Mouse (Mus musculus): Measurements from ENCODE around the gene 2810408A11Rik.
"Not testable (repeated sequence)": the region's sequence is repeated elsewhere in the genome, so short reads cannot be mapped to it uniquely, and the experiment has no call there.

Gene 2810408A11Rik

GRCm38 (mm10) chr11:69931769-69932168 lies 31.0 kb upstream of the 2810408A11Rik start:
- DNase-seq (ENCODE audit: low spot score in 2 of 2), result no peak

- DNase-seq (ENCODE audit: low spot score in 2 of 2), result no peak
Observed at GRCm38 (mm10) chr11:69930967-69931537, 30.3 kb upstream of the 2810408A11Rik start.

- not testable (repeated sequence) for DNase-seq (ENCODE audit: low spot score in 2 of 2)
Observed at GRCm38 (mm10) chr11:69930176-69930575, 29.4 kb upstream of the 2810408A11Rik start.

DNA sequence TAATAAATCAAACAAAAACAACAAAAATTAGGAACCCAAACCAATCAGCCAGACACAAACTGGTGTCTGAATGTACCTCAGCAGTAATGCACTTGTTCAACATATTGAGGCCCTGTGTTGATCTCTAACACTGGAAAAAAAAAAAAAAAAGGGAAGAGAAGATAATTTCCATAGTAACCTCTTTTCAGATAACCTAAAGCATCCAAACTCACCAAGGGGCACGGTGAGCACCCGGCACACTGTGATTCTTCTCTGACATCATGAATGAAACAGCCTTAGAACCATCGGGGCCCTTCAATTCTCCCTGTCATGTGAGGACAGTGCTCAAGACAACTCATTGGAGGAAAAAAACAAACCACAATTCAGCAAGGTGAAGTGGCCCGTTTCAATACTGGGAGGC lies 28.9 kb upstream of the 2810408A11Rik start:
- DNase-seq (ENCODE audit: low spot score in 2 of 2), result no peak

GRCm38 (mm10) chr11:69927501-69927900 lies 26.7 kb upstream of the 2810408A11Rik start:
- no peak for DNase-seq (ENCODE audit: low spot score in 2 of 2)

GRCm38 (mm10) chr11:69922796-69923195 lies 22.0 kb upstream of the 2810408A11Rik start:
- no peak for DNase-seq (ENCODE audit: low spot score in 2 of 2)

DNA sequence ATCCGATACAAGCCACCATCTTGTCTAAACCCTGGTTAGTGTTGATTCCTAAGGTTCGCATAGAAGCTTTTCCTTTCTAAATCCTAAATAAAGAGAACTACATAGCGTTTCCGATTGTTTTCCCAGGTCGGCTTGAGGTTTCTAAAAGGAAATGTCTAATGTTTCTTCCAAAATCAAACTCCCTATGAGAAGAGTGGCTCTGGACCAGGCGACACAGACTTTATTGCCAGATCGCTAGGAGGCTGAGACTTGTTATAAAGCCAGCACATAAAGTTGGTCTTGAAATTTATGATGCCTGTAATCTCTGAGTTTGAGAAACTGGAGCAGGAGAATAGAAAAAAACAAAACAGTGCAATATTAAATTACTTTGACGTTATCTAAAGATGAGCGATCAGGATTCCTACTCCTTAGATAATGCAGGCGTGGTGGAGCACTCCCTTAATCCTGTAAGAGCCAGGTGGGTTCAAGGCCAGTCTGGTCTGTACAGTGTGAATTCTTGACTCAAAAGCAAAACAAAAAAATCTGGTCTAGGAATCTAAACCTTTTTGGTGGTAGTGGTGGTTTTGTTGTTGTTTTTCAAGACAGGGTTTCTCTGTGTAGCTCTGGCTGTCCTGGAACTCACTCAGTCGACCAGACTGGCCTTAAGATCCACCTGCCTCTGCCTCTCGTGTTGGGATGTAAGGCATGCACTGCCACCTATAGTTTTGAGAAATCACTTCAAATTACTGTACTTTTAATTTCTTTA lies 21.4 kb upstream of the 2810408A11Rik start:
- no peak for DNase-seq (ENCODE audit: low spot score in 2 of 2)

DNA sequence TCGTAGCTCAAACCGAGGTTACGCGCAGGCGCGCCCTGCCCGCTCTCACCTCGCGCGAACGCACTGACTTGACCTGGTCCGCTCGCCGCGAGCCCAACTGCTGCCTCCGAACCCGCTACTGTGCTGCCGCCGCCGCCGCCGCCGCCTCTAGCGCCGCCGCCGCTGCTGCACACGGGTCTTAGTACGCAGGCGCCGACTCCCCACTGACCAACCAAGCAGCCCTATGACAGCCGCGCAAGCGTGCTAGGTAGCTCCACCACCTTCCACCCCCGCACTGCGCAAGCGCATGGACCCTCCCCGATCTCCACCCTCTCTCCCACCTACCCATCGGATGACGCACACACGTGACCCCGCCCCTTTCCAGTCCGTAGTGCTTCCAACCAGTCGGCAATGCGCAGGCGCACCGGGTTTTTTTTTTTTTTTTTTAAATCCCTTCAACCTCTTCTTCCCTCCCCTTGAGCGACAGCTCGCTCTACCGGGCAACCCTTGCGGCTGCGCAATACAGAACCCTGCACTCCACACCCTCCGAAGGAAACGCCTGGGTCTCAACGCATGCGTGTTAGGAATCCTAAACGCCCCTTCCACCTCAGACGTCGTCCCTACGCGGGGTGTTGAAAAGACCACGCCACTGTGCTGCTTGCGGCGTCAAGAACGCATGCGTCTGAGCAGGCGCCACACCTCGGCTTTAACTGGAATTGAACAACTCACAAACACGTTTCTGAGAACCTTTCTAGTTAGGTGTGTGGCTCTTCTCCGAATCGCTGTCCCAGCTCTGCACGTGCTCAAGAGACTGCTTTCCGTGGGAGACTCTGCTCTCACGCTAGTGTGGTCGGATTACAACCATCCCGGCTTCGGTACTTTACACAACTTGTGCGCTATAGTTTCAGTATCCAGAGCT lies 20.6 kb upstream of the 2810408A11Rik start, which contains the start of gene Eif5a:
Gene Eif5a (minus strand): TSS at position 845 of the 898 bp plus-strand sequence.
- DNase-seq (ENCODE audit: low spot score in 2 of 2), result peak; percentile 100

DNA sequence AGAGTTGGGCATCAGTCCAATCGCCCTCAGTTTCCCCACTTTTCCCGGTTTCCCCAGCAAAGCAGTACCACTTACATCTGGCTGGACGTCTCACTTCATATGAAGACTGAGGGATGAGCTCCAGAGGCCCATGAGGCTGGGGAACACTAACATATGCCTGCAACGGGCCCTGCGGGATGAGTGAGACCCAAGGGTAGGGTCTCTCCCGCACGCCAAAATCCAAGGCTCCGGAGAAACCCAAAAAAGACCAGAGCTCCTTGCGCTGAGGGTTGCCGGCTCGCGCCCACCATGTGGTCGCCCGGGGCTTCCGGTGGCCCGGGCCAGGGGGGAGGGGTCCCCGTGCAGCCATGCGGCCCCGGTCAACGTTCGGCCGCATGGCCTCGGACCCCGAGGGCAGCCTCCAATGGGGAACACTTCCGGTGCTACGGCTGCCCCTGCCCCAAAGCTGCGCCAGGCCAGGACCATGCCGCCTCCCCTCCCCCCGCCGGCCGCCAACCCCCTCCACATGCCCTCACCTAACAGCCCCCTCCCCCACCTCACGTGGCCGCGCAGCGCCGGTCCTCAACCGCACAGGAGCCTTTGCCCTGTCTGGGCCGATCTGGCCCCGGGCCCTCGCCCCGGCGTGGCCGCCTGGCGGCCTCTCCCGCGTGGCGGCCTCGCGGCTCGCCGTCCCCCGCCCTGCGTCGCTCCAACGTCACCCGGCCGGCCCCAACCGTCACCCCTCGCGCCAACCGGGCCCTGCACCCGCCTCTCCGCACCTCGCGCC lies 19.7 kb upstream of the 2810408A11Rik start:
- no peak for DNase-seq (ENCODE audit: low spot score in 2 of 2)

DNA sequence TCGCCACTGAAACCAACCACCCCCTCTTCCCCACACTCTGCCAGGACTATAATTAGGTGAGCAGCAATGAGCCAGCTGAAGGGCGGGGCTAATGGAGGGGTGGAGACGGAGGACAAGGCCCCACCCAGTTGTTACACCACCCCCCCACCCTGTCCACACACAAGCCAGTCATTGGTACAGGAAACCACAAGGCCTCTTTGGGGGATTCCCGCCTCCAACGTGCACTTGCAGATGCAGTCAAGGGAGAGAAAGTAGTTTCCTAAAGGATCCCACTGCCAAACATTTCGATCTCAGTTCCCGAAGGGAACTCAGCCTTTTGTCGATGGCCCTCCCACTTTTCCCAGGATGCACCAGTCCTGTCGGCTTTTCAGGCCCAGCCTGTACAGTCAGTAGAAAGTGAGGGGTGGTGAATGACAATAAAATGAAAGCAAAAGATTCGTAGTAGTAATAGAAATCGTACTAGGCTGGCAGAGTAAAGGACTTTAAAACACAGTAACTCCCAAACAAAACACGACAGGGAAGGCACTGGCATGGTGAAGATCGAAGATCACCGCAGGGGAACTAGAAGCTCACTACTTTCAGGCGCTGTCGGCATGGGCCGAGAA lies 19.0 kb upstream of the 2810408A11Rik start:
- DNase-seq (ENCODE audit: low spot score in 2 of 2), result peak in 1 of 2 experiments; percentile 45

GRCm38 (mm10) chr11:69919053-69919452 lies 18.3 kb upstream of the 2810408A11Rik start:
- DNase-seq (ENCODE audit: low spot score in 2 of 2), result no peak

- DNase-seq (ENCODE audit: low spot score in 2 of 2), result no peak
Observed at GRCm38 (mm10) chr11:69918118-69918517, 17.3 kb upstream of the 2810408A11Rik start.

- no peak for DNase-seq (ENCODE audit: low spot score in 2 of 2)
Observed at GRCm38 (mm10) chr11:69917379-69917948, 16.7 kb upstream of the 2810408A11Rik start.

- not testable (repeated sequence) for DNase-seq (ENCODE audit: low spot score in 2 of 2)
Observed at GRCm38 (mm10) chr11:69916652-69917378, 16.0 kb upstream of the 2810408A11Rik start.

GRCm38 (mm10) chr11:69915667-69916627 lies 15.2 kb upstream of the 2810408A11Rik start:
- no peak for DNase-seq (ENCODE audit: low spot score in 2 of 2)

DNA sequence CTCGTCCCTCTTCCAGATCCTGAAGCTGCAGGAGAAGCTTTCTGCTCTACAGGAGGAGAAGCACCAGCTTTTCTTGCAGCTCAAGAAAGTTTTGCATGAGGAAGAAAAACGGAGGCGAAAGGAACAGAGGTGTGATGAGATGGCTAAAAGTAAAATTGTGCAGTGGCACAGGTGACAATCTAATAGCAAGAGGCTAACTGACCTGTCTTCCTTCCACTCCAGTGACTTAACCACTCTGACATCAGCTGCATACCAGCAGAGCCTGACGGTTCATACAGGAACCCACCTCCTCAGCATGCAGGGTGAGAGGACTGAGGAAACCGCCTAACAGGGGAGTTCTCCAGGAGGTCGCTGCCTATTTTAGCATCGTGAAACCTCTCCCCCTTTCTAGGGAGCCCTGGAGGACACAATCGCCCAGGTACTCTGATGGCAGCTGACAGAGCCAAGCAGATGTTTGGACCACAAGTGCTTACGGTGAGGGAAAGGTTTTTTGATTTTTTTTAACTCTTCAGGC lies 14.2 kb upstream of the 2810408A11Rik start:
- DNase-seq (ENCODE audit: low spot score in 2 of 2), result no peak

DNA sequence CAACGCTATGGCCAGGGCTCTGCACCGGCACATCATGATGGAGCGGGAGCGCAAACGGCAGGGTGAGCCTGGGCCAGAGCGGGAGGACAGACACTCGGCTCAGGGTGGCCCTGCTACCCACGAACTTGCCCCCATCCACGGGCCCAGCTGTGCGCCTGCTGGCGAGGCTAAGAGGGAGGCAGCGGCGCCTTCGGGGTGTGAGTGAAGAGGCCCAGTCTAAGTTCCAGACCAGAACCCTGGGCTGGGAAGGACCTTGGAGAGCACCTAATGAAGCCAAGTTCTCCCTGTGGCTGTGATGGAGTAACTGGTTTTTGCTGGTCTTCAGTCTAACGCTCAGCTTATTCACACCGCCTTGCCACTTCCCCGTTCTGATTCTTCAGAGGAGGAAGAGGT lies 13.6 kb upstream of the 2810408A11Rik start:
- DNase-seq (ENCODE audit: low spot score in 2 of 2), result no peak

DNA sequence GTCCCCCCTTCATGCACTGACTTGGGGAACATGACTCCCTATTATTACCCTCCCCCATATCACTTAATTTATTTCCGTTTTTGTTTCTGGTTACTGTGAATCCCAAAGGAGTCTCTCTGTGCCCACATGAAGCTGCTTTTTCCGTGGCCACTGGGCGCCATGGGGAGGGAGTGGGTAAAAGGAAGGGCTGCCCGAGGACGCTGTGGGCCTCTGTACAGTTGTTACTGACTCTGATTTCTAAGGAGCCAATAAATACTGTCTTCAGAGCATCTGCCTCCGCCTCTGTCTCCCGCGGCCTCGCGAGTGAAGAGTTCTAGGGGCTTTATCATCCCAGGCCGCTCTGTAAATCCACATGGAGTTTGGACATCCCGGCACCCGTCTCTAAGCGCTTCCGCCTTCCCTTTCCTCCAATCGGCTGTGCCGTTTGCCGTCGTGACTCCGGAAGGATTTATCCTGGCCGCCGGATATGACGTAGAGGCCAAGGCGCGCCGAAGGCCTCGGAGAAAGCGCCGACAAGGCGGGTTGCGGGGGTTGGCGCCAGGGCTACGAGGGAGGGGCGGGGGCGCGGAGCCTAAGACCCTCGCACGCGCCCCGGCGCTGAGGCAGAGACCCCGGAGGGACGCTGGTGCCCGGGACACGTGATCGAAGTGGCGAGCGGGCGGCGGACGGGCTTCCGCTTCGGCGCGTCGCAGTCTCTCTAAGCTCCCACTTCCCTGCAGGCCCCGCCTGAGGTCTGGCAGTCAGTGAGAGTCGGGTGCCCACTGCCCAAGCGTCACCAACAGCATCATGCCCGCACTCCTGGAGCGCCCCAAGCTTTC lies 13.0 kb upstream of the 2810408A11Rik start, which contains the start of gene Gps2:
Gene Gps2 (plus strand): TSS at position 335 of the 818 bp plus-strand sequence.
- peak; percentile 79 to 92 for DNase-seq (ENCODE audit: low spot score in 2 of 2)

Measured in left cerebral cortex, adult 9 months (tissue).